Mouse (Mus musculus) ES-Bruce4 (cell line): ENCODE data around the gene Epb41l1. TPM values are rescaled to one million over a fixed set of nuclear protein-coding genes. Genes with fewer than 3 reads are reported as not detected.
A peak's percentile ranks its signal among the peaks of the same experiment; 100 is the strongest.

Source experiments
- H3K27ac ChIP-seq: 2 replicates; pipeline ENCODE4 v1.5.1; 2012; ENCODE audit warnings: low read length, inconsistent platforms; ENCODE audit not compliant: insufficient read depth
- H3K27me3 ChIP-seq: 2 replicates; pipeline ENCODE4 v1.6.1; 2012; ENCODE audit warnings: mild to moderate bottlenecking, low read length, inconsistent platforms; ENCODE audit not compliant: control insufficient read depth, poor library complexity, insufficient read depth, severe bottlenecking
- H3K36me3 ChIP-seq: 2 replicates; pipeline ENCODE4 v1.6.1; 2012; ENCODE audit warnings: inconsistent platforms, mild to moderate bottlenecking, low read length, moderate library complexity; ENCODE audit not compliant: control insufficient read depth, poor library complexity, insufficient read depth, severe bottlenecking
- H3K4me1 ChIP-seq: one replicate; pipeline ENCODE4 v1.8.1; 2011; ENCODE audit warnings: low read length; ENCODE audit not compliant: control insufficient read depth, insufficient read depth
- H3K4me3 ChIP-seq: 2 replicates; pipeline ENCODE4 v1.5.1; 2011; ENCODE audit warnings: low read depth, mild to moderate bottlenecking, low read length
- H3K9ac ChIP-seq: 2 replicates; pipeline ENCODE4 v1.6.1; 2012; ENCODE audit warnings: low read depth, mild to moderate bottlenecking, inconsistent platforms; ENCODE audit not compliant: poor library complexity, severe bottlenecking
- H3K9me3 ChIP-seq: replicated peaks from 2 replicates; pipeline ENCODE4 v1.6.1; 2012; ENCODE audit warnings: mild to moderate bottlenecking, low read length, inconsistent platforms; ENCODE audit not compliant: control insufficient read depth, poor library complexity, insufficient read depth, severe bottlenecking
- CTCF ChIP-seq: IDR thresholded peaks from one replicate; pipeline ENCODE4 v1.8.1; 2011; ENCODE audit warnings: low read depth, low read length
- EP300 ChIP-seq: IDR thresholded peaks from 2 replicates; pipeline ENCODE4 v1.6.1; 2011; ENCODE audit warnings: low read depth, low read length; ENCODE audit not compliant: insufficient read depth
- POLR2A ChIP-seq: IDR thresholded peaks from one replicate; pipeline ENCODE4 v1.8.1; 2011; ENCODE audit warnings: low read length; ENCODE audit not compliant: insufficient read depth
- polyA plus RNA-seq: library from polyadenylated mRNA; stranded (reverse); fragments of >200 nt; gene quantifications from 2 replicates; pipeline ENCODE4 v1.2.4, GENCODE M21; 2011; ENCODE audit warnings: low read depth; ENCODE audit not compliant: missing spikeins, insufficient read depth, insufficient read length

Epb41l1 gene
- polyA plus RNA-seq, 1 experiment: 23.6 TPM

GRCm38 (mm10) chr2:156488166-156488814, 67.6 kb downstream of the Epb41l1 start:
- Histone ChIP-seq H3K27me3 (no peaks in the 10 kb centered on the region), H3K4me1 (peaks cover 7% of the 10 kb centered on the region), H3K27ac (no peak overlapping the region), H3K36me3 (no peaks in the 10 kb centered on the region), H3K9ac (no peak overlapping the region), H3K4me3 (no peak overlapping the region), H3K9me3 (no peaks in the 10 kb centered on the region)
- TF ChIP-seq EP300 (no peak), POLR2A (no peak), CTCF (no peak)

DNA sequence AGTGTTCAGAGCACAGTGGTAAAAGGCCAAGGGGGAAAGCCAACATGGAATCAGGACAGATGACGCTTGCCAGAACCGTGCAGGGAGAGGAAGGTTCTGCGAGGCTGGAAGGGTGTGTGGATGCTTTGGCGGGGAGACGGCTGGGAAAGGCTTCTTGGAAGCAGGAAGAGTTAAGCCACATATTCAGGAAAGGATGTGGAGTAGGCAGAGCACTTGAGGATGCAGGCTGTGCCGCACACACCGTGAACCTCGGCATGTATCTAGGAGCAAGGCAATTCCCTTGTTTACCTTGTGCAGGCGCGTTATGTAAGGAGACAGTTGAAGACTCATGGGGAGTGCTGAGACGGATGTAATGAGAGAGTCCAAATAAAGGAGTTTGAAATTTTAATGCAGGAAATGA, 69.5 kb downstream of the Epb41l1 start:
- no peaks in the 10 kb centered on the region for H3K27me3 ChIP-seq
- H3K36me3 ChIP-seq: no peaks in the 10 kb centered on the region
- TF ChIP-seq EP300: no peak
- no peak for TF ChIP-seq POLR2A
- TF ChIP-seq CTCF: no peak
- no peak overlapping the region for H3K4me3 ChIP-seq
- H3K9me3 ChIP-seq: no peaks in the 10 kb centered on the region
- H3K27ac ChIP-seq: no peak overlapping the region
- H3K4me1 ChIP-seq: peaks cover 7% of the 10 kb centered on the region
- H3K9ac ChIP-seq: no peak overlapping the region

GRCm38 (mm10) chr2:156491796-156492195, 71.1 kb downstream of the Epb41l1 start:
- H3K27ac ChIP-seq: no peak overlapping the region
- no peaks in the 10 kb centered on the region for H3K27me3 ChIP-seq
- no peak overlapping the region for H3K4me3 ChIP-seq
- no peak overlapping the region for H3K9ac ChIP-seq
- peaks cover 7% of the 10 kb centered on the region for H3K4me1 ChIP-seq
- H3K36me3 ChIP-seq: no peaks in the 10 kb centered on the region
- H3K9me3 ChIP-seq: no peaks in the 10 kb centered on the region
- TF ChIP-seq CTCF (no peak), EP300 (0 out of 2 replicates have a peak, but pooled peaks have one; percentile 40), POLR2A (no peak)

DNA sequence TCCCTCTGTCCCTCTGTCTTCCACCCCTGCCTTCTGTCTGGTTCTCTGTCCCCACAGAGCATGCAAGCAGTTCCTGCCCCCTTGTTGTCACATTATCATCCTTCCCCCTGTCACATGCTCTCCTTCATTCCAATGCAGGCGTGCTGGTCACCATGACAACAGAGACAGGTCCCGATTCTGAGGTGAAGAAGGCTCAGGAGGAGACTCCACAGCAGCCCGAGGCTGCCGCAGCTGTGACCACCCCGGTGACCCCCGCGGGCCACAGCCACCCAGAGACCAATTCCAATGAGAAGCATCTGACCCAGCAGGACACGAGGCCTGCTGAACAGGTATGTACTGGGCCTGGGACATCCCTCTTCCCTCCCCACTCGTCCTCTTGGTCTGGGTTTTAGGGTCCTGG, 73.1 kb downstream of the Epb41l1 start:
- no peaks in the 10 kb centered on the region for H3K36me3 ChIP-seq
- H3K9ac ChIP-seq: no peak overlapping the region
- no peaks in the 10 kb centered on the region for H3K27me3 ChIP-seq
- H3K27ac ChIP-seq: no peak overlapping the region
- peaks cover 7% of the 10 kb centered on the region for H3K4me1 ChIP-seq
- no peak overlapping the region for H3K4me3 ChIP-seq
- no peak for TF ChIP-seq POLR2A
- TF ChIP-seq CTCF: no peak
- TF ChIP-seq EP300: no peak
- no peaks in the 10 kb centered on the region for H3K9me3 ChIP-seq

DNA sequence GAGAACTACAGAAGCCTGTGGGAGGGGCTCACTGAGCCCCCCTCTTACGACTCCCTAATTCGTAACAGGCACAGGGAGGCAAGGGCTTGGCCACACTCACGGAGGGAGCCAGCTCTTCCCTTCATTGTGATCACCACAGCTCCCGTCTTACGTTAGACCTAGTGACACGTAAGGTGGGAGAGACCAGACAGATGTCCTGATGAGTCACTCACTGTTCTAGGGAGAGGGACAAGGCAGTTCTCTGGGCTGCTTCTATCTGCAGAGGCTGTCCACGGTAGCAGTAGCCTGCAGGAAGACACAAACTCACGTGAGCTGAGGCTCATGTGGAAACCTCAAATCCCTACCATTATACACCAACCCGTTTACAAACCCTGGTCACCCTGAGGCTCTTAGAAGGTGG, 73.8 kb downstream of the Epb41l1 start:
- Histone ChIP-seq H3K9me3 (no peaks in the 10 kb centered on the region), H3K27me3 (no peaks in the 10 kb centered on the region), H3K36me3 (no peaks in the 10 kb centered on the region), H3K4me1 (peaks cover 7% of the 10 kb centered on the region), H3K4me3 (no peak overlapping the region), H3K27ac (no peak overlapping the region), H3K9ac (no peak overlapping the region)
- TF ChIP-seq EP300 (no peak), POLR2A (no peak), CTCF (no peak)

GRCm38 (mm10) chr2:156494875-156495274, 74.2 kb downstream of the Epb41l1 start:
- Histone ChIP-seq H3K36me3 (no peaks in the 10 kb centered on the region), H3K27ac (no peak overlapping the region), H3K9ac (no peak overlapping the region)

More at GRCm38 (mm10) chr2:156494875-156495274, 74.2 kb downstream of the Epb41l1 start:
- H3K9me3 ChIP-seq: no peaks in the 10 kb centered on the region
- peaks cover 7% of the 10 kb centered on the region for H3K4me1 ChIP-seq
- no peak overlapping the region for H3K4me3 ChIP-seq
- no peak for TF ChIP-seq EP300
- no peak for TF ChIP-seq CTCF
- no peak for TF ChIP-seq POLR2A
- H3K27me3 ChIP-seq: no peaks in the 10 kb centered on the region
